Mouse (Mus musculus): Measurements from ENCODE around the gene Erlin1.
A peak's percentile ranks its signal among the peaks of the same experiment; 100 is the strongest.

Gene Erlin1

DNA sequence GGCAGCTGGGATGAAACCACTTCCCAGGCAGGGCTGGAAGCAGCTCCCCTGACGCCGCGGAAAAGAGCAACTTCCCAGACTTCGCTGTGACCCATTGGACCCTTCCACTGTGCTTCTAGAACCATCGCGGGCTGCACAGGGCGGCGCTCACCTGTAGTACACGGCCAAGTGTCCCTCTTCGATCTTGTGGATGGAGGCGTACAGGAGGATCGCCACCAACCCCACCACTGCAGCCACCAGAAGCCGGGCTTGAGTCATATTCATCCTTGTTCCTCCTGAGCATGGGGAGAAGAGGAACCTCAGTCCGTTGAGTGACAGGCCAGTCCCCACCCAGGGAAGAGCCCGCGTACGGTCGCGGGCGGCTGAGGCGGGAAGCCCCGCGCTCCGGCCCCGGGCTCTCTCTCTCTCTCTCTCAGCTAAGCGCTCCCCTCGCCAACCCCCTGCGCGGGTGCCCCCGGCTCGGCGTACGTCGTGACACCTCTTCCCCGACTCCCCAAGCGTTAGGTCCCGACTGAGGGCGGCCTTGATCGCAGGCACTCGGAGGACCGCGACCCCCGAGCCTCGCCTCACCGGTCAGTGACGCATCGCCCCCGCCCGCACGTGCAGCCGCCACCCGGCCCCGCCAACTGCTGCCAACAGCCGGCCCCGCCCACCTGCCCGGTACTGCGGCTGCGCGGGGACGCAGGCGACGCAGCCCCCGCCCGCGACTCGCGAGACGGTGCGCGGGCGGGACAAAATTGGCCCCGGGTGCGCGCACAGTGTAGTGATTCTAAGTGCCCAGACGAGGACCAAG is at the start of gene Erlin1:
Gene Erlin1 (minus strand): TSS at position 665 of the 793 bp plus-strand sequence.
- DNase-seq (ENCODE audit: low spot score) = peak; percentile 73

DNA sequence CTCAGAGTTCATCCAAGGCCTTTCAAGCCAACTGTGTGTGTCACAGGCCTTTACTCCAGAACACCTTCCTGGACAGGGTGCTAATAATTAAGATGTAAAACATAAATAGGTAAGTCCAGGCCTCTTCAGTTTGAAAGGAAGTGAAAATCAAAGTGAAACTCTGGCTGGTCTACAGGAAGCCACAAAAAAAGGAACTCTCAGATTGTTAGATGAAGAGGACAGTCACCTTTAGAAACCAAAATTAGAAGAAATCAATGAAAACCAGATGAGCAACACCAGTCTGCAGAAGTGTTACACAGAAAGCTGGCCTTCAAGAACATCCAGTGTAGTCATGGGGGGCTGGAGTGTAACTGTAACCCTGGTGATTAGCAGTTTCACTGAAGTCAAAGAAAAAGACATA is 48.2 kb upstream of the Erlin1 start:
- no peak for DNase-seq (ENCODE audit: low spot score)

DNA sequence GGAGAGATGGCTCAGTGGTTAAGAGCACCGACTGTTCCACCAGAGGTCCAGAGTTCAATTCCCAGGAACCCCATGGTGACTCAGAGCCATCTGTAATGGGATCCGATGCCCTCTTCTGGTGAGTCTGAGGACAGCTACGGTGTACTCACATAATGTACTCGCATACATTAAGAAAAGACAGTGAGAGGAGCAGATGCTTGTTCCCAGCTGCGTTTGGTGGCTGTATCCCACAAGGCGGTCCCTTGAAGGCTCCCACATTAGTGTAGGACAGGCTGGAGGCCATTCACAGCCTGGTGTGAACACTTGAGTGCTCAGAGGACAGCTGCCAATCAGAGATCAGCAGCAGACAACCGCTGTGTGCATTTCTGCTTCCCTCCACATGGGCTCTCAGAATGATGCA is 42.1 kb upstream of the Erlin1 start:
- no peak for DNase-seq (ENCODE audit: low spot score)

DNA sequence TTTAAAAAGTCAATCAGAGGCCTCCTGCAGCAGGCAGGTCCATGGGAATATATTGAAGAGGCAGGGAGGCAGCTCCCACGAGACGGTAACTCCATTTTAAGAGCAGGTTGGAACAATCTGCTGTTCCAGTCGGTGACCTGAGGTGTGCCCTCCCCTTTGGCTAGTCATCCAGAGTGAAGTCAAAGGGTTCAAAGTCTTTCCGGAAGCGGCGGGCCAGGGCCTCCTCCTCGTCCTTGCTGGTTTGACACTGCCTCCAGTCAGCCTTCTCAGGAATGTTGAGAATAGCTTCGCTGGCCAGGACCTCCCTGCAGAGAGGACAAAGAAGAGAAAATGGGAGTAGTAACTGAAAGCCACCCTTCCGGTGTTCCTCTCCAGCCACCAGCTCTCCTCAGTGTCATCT is 40.8 kb upstream of the Erlin1 start:
- no peak for DNase-seq (ENCODE audit: low spot score)

GRCm38 (mm10) chr19:44108996-44109395 is 39.4 kb upstream of the Erlin1 start:
- DNase-seq (ENCODE audit: low spot score) = no peak

DNA sequence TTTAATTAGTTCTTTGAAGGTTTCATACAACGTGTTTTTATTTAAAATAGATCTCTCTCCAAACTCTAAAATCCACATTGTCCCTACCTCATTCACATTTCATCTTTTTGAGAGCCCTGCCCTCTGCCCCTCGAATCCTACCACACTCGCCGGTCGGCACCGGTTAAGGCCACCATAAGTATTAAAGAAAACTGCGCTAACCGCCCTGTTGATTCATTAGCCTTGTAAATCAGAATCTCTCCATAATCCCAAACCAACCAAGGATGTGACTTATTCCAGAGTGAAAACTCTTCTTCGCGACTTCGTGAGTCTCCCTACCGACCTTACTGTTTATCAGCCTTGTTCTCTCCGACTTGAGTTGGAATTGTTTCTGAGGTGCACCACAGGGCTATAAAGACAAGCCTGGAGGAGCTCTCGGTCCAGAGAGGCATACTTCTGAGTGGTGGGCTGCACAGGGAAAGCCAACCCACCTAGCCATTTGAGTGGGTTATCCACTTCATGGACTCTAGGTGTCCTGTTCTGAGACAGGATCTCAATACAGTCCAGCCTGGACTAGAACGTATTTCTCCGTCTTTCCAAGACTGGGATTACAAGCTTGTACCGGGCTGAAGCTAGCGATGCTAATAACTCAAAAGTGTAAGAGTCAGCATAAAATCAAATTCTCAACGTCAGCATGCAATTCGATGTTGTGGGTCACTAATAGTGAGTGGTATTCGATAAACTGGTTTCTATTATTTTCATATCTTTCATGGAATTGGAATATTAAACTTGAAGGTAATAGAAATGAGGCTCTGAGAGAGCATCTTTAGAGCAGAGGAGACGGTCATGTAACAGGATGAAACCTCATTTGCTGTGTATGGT is 38.3 kb upstream of the Erlin1 start:
- DNase-seq (ENCODE audit: low spot score) = no peak

GRCm38 (mm10) chr19:44106831-44107660 is 37.5 kb upstream of the Erlin1 start, which contains the start of gene Chuk:
Gene Chuk (minus strand): TSS chr19:44107480.
- DNase-seq (ENCODE audit: low spot score) = peak; percentile 88

- DNase-seq (ENCODE audit: low spot score) = no peak
These were observed 34.8 kb upstream of the Erlin1 start for GRCm38 (mm10) chr19:44104393-44104792.

DNA sequence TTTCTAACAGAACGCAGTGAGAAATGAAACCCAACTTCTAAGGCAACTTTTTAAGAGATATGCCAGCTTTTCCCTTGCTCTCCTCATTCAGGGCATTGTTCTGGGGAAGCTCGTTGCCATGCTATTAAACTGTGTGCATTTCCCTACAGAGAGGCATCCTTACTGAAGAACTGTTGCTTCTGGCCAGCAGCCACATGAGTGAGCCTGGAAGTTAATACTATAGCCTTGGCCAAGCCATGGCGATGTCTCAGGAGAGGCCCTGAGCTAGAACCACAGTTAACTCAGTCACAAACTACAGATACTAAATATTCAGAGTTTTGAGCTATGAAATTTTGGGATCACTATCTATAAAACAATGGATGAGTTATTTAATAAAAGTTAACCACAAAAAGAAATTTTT is 33.4 kb upstream of the Erlin1 start:
- DNase-seq (ENCODE audit: low spot score) = no peak

GRCm38 (mm10) chr19:44100840-44101239 is 31.3 kb upstream of the Erlin1 start:
- no peak for DNase-seq (ENCODE audit: low spot score)

DNA sequence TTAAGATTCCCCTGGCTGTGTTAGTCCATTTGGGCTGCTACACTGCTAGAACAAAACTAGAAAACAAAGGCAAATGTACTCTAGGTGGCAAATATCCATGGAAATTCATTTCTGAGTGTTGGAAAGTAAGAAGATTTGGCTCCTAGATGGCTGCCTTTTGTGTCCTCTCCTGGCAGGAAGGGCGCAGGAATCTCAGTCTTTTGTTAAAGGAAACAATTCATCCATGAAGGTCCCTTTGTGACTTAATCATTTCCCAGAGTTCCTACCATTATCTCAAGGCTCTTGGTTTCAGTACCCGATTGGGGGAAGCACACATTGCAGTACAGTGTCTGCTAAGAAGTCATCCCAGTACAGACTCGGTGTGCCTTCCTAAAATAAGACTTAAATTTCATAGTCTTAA is 16.7 kb upstream of the Erlin1 start:
- DNase-seq (ENCODE audit: low spot score) = no peak

DNA sequence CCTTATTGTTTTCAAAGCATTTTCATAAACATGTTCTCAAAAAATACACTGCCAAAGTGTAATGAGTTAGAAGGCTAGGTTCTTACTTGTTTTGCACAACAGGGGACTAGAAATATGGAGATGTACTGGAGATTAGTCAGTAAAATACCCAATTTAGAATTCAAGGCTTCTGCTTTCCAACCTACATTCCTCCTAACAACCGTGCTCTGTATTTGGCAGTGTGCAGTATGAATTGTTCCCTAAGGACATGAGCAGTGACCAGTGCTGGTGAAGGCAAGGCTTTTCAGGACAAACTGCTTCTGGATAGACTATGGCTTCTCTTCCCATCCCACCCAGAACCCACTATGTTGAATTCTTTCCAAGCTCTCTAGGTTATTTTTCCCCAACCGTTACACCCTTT is 11.3 kb upstream of the Erlin1 start:
- DNase-seq (ENCODE audit: low spot score) = no peak

DNA sequence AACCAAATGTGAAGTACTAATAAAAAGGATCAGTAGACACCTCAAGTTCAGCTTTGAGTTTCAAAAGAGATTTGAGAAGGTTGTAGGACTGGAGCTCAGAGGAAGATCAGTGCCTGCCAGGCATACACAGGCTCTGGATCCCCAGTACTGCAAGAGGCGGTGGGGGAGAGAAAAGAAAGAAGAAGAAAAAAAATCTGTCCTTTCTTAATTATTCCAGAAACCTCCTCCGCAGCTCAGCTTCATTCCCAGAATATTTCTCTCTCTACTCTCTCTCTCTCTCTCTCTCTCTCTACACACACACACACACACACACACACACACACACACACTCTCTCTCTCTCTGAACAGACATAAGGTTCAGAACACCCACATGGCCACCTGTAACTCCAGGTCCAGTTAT is 10.4 kb upstream of the Erlin1 start:
- no peak for DNase-seq (ENCODE audit: low spot score)

DNA sequence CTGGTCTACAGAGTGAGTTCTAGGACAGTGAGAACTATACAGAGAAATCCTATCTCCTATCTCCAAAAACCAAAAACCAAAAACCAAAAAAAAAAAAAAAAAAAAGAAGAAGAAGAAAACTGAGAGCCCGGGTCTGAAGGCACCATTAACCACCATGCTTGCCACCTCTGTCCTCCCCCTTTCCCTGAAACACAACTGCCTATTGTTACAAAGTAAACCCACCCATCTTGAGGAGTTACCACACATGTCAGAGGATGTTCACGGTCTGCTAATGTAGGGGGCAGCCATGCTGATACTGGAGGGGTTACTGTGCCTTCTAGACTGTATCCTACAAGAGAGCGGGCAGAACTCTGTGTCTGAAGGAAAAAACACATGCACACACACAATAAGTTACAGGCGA is 7.4 kb upstream of the Erlin1 start:
- no peak for DNase-seq (ENCODE audit: low spot score)

- no peak for DNase-seq (ENCODE audit: low spot score)
These were observed 6.9 kb upstream of the Erlin1 start for GRCm38 (mm10) chr19:44076457-44076856.

DNA sequence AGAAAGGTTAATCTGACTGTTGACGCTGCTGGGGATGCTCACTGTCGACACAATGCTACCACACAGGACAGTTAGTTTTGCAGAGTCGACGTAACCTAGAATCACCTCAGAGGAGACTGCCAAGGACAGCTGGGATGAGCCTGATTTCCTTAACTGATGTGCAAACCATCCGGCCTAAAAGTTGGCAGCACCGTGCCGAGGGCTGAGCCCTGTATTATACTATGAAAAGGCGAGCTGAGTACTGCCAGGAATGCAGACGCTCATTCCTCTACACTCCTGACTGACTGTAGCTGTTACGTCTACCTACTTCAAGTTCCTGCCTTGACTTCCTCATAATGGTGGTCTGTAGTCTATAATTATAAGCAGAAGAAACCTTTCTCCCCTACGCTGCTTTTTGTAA is 5.4 kb upstream of the Erlin1 start:
- no peak for DNase-seq (ENCODE audit: low spot score)

- DNase-seq (ENCODE audit: low spot score) = no peak
These were observed 1.6 kb upstream of the Erlin1 start for GRCm38 (mm10) chr19:44071166-44071565.

DNA sequence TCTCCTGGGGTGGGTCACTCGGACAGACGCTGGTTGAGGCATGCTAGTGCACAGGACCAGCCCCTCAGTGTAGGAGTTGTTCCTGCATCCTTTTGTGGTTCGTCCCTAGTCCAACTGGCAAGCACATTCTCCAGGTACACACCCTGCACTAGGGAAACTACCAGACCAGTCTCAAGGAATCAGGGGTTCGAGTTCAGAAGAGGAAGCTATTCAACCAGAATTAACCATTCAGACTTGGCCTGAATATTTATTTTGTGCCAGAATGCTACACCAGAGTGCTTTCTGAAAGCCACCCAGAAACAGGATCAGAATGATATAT is 288 bp upstream of the Erlin1 start:
- DNase-seq (ENCODE audit: low spot score) = no peak

GRCm38 (mm10) chr19:44068232-44068631 is 1.4 kb downstream of the Erlin1 start:
- no peak for DNase-seq (ENCODE audit: low spot score)

DNA sequence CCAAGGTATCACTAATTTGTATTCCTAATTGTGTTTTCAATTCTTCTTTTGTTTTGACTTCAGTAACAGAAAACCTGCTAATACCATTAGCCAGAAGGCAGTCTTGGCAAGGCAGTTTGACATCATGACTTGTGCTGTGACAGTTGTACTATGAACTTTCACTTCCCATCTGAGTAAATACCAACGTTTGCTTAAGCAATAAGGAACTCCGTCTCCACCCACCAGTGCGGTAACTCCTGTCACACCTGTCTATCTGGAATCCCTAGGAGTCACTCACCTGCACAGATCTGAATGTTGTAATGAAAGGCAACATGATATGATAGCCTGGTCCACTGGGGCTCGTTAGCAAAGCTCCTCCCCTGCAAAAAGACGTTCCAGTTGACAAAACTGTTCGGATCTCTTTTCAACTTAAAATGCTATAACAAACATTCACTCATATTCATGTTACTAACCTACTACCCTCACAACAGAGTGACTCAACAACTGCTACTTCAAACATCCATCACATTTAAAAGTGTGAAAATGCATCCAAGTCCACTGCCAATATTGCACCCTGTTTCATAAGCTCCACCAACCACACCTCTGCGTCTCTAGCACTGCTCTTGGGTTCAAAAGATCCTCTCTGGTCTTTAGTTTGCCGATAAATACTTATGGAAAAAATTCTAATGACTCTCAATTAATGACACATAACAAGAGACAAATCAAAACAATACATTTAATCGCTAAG is 2.1 kb downstream of the Erlin1 start:
- no peak for DNase-seq (ENCODE audit: low spot score)

DNA sequence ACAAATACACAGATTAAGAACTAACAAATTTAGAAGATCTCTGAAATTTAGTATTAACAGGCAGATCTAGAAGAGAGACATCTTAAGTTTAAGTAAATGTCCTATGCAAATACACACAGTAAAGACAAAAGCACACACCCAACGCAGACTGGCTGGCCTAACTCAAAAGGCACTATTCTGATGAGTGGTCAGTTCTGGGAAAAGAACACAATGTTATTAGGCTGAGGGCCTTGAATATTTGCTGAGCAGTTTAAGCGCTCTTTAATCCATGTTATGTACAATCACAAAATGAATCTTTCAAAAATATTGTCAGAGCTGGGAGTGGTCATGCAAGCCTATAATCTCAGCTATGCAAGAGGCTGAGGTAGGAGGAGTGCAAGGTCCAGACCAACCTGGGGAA is 4.9 kb downstream of the Erlin1 start:
- DNase-seq (ENCODE audit: low spot score) = no peak

DNA sequence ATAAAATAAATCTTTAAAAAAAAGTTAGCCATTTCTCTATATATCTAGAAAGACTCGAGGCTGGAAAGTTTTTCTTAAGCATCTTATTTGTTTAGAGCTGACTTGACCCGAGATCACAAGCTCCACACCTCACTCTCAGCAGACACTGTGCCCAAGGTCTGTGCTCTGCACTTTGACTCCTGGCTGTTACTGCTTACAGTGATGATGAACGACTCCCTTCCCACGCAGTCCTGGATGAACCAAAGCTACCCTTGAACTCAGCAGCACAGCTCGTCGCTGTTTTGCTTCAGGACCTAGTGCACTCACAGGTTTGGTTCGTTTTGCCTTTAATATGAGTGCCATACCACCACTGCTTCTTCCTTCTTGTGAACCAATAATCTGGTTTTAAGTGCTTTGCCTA is 5.8 kb downstream of the Erlin1 start:
- no peak for DNase-seq (ENCODE audit: low spot score)
